Mouse (Mus musculus): Measurements from ENCODE around the gene Rab4a. TPM values are rescaled to one million over a fixed set of nuclear protein-coding genes. Genes with fewer than 3 reads are reported as not detected.

The Rab4a gene
- 36.3 and 38.3 TPM in 2 replicates for polyA plus RNA-seq (2016; fragmentation: Nextera tagmentation; extraction: Ambion mirVana)

DNA sequence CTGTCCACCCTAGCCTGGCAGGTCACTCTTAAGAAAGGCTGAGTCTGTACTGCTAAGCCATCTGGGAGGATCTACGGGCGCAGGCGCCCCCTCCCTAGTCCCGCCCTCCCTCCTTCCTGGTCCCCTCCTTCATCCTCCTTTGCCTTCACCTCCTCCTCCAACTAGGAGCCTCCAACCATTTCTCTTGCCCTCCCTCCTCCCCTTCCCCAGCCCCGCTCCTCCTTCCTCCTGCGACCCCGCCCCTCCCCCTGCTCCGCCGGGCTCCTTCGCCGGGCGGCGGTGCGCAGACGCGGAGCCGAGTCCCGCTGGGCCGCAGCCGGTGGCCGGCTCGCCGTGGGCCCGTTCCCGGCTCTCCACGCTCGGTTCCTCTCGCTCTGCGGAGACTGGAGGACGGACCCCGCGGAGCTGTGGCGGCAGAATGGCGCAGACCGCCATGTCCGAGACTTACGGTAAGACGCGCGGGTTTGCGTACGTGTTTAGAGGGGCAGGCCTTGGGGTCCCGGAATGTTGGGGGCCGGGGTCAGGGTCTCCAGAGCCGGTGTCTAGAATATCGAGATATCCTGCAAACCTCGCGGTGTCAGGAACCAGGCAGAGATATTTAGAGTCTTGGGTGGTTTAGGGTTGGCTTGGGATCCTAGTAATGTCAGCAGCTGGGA lies at the start of gene Rab4a:
Gene Rab4a (plus strand): TSS at position 268 of the 656 bp plus-strand sequence.
- Histone ChIP-seq H3K9me3 (replicated peaks) (no peaks in the 10 kb centered on the region; the same call in 1 of the 2 replicates), H3K9ac (peak within 1 kb of the TSS; percentile 80), H3K4me2 (peak within 1 kb of the TSS; percentile 89), H3K27me3 (replicated peaks) (no peaks in the 10 kb centered on the region), H3K4me1 (peaks cover 55% of the 10 kb centered on the region), H3K27ac (peak within 1 kb of the TSS; percentile 71), H3K4me3 (peak within 1 kb of the TSS; percentile 73), H3K36me3 (peaks cover 13% of the 10 kb centered on the region)
- WGBS (ENCODE audit: insufficient replicate concordance), result under 1% methylated on average over 44 of the region's 48 CpGs
- ATAC-seq, result peak; percentile 75

DNA sequence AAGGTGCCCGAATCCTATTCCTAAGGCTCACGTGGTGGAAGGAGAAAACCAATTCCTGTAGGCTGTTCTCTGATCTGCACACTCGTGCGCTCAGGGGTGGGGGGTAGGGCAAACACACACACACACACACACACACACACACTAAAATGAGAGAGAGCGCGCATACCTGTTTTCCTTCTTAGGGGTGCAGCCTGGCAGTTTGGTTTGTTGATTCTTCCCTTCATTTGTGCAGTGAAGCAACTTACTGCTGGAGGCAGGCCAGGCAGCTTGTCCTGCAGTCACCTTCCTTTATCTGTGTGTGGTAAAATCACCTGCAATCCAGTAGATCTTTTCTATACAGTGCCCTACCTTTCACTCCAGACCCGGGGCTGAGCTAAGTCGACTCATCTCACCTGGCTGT lies 48.9 kb upstream of the Rab4a start:
- no peak overlapping the region for H3K4me2 ChIP-seq
- H3K27ac ChIP-seq, result no peak overlapping the region
- no peaks in the 10 kb centered on the region for H3K9me3 ChIP-seq (replicated peaks)
- no peak overlapping the region for H3K9ac ChIP-seq
- no peaks in the 10 kb centered on the region for H3K36me3 ChIP-seq
- H3K27me3 ChIP-seq (replicated peaks), result peaks cover 46% of the 10 kb centered on the region
- no peak for ATAC-seq
- no peak overlapping the region for H3K4me3 ChIP-seq
- 69% methylated on average over 8 of the region's 8 CpGs for WGBS (ENCODE audit: insufficient replicate concordance)
- H3K4me1 ChIP-seq, result peaks cover 12% of the 10 kb centered on the region

DNA sequence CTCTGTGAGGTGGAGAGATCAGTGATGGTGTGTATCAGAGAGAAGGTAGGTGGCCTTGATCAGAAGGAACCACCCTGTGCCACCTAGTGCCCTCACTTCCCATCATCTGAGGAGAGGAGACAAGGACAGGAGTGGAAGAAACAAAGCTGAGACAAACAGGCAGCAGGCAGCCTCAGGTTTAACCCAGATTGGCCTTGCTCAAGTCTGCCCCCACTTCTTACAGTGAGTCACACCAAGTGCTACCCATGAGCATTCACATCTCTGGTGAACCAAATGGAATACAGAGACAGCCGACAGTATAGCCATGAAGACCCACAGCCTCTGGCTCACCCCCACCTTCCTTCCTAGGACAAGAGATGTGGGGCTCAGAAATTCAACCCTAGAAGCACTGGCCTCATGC lies 46.9 kb upstream of the Rab4a start:
- H3K4me3 ChIP-seq, result no peak overlapping the region
- no peak overlapping the region for H3K4me2 ChIP-seq
- no peak overlapping the region for H3K9ac ChIP-seq
- H3K9me3 ChIP-seq (replicated peaks), result no peaks in the 10 kb centered on the region
- ATAC-seq, result no peak
- H3K27ac ChIP-seq, result no peak overlapping the region
- peaks cover 46% of the 10 kb centered on the region for H3K27me3 ChIP-seq (replicated peaks)
- H3K36me3 ChIP-seq, result no peaks in the 10 kb centered on the region
- peaks cover 7% of the 10 kb centered on the region for H3K4me1 ChIP-seq
- 62% methylated on average over 1 of the region's 1 CpGs for WGBS (ENCODE audit: insufficient replicate concordance)

DNA sequence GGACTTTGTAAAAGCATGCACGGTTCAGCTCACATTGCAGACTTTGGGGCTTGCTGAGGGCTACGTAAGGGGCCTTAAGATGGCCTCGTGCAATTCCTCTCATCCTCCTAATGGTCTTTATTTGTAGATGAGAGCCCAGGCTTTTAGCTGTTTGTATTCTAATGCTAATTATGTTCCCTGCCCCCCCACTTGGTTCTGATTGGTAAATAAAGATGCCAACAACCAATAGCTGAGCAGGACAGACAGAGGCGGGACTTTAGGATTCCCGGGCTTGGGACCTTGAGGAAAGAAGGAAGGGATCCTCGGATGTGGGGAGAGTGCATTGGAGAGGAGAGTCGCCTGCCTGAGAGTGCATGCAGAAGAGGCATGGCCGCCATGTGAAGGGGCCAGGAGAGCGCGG lies 45.9 kb upstream of the Rab4a start:
- H3K27me3 ChIP-seq (replicated peaks), result peaks cover 36% of the 10 kb centered on the region
- H3K9ac ChIP-seq, result no peak overlapping the region
- 0 out of 2 replicates have a peak, but pooled peaks have one; percentile 35 for ATAC-seq
- H3K9me3 ChIP-seq (replicated peaks), result no peaks in the 10 kb centered on the region
- WGBS (ENCODE audit: insufficient replicate concordance), result 24% methylated on average over 10 of the region's 10 CpGs
- no peak overlapping the region for H3K27ac ChIP-seq
- H3K4me1 ChIP-seq, result peaks cover 7% of the 10 kb centered on the region
- peak overlapping the region; percentile 34 for H3K4me2 ChIP-seq
- H3K4me3 ChIP-seq, result no peak overlapping the region
- H3K36me3 ChIP-seq, result no peaks in the 10 kb centered on the region

DNA sequence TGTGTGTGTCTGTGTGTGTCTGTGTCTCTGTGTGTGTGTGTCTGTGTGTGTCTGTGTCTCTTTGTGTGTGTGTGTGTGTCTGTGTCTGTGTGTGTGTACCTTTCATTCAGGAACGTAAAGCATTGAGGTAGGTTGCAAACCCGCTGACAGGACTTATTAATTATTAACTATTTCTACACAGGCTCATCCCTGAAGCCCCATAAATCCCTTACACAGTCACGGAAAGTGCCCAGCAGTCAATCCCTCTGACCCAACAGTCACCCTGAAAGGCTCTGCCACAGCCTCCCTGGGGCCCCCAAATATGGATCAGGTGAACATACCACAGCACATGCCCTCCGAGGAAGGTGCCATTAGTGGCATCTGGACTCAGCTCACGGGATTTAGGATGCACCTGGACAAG lies 45.2 kb upstream of the Rab4a start:
- Histone ChIP-seq H3K4me2 (peak overlapping the region; percentile 34), H3K4me3 (no peak overlapping the region), H3K9ac (no peak overlapping the region), H3K27ac (no peak overlapping the region), H3K9me3 (replicated peaks) (no peaks in the 10 kb centered on the region), H3K36me3 (no peaks in the 10 kb centered on the region), H3K27me3 (replicated peaks) (peaks cover 35% of the 10 kb centered on the region), H3K4me1 (peaks cover 7% of the 10 kb centered on the region)
- 59% methylated on average over 5 of the region's 5 CpGs for WGBS (ENCODE audit: insufficient replicate concordance)
- ATAC-seq, result no peak

DNA sequence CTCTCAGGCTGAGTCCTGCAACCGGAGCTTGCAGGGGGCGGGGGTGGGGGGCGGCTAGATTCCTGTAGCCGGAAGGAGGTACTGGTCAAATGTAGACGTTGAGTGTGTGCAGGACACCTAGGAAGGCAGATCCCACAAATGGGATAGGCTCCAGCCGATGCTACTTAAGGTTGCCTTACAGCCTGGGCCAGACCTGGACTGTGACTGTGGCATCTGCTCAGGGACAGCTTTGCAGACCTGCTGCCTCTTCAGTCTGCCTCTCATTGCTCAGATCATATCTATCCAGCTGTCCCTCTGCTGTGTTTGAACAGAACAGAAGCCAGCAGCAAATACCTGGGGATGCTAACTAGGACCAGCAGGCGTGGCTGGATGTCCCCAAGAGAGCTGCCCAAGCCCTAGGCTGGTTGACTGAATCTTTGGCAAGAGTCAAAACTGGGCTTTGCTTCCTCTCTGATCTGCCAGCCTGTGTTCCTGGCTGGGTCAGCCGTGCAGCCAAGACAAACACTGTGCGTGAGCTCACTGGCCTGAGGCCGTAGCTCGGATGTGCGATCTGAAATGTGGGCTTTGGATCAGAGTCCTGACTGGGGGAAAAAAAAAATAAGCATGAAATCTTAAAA lies 44.4 kb upstream of the Rab4a start:
- Histone ChIP-seq H3K4me3 (no peak overlapping the region), H3K27ac (no peak overlapping the region; the same call in 1 of the 2 replicates), H3K9ac (no peak overlapping the region), H3K27me3 (replicated peaks) (peaks cover 41% of the 10 kb centered on the region), H3K36me3 (no peaks in the 10 kb centered on the region), H3K4me2 (no peak overlapping the region), H3K4me1 (peaks cover 7% of the 10 kb centered on the region), H3K9me3 (replicated peaks) (no peaks in the 10 kb centered on the region)
- 57% methylated on average over 12 of the region's 12 CpGs for WGBS (ENCODE audit: insufficient replicate concordance)
- 0 out of 2 replicates have a peak, but pooled peaks have one; percentile 21 for ATAC-seq

DNA sequence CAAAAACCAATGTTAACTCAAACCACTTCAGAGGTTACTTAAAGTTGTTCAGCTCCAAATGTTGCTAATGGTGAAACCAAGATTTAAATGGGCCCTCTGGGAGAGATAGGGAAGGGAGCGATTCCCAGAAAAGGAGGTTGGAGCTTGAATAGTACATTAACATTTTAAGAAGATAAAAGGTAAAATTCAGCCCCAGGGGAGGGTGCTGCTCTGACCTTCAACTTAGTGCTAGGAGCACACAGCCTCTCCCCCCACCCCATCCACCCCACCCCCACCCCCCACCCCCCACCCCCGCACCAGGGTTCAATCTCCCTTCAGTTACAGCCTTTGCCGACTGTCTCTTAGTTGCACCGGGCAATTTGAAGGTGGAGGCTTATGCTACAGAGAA lies 43.9 kb upstream of the Rab4a start:
- Histone ChIP-seq H3K36me3 (no peaks in the 10 kb centered on the region), H3K4me2 (no peak overlapping the region), H3K27me3 (replicated peaks) (peaks cover 46% of the 10 kb centered on the region), H3K9me3 (replicated peaks) (no peaks in the 10 kb centered on the region), H3K27ac (no peak overlapping the region), H3K4me3 (no peak overlapping the region), H3K4me1 (peaks cover 7% of the 10 kb centered on the region), H3K9ac (no peak overlapping the region)
- 35% methylated on average over 4 of the region's 4 CpGs for WGBS (ENCODE audit: insufficient replicate concordance)
- no peak for ATAC-seq

DNA sequence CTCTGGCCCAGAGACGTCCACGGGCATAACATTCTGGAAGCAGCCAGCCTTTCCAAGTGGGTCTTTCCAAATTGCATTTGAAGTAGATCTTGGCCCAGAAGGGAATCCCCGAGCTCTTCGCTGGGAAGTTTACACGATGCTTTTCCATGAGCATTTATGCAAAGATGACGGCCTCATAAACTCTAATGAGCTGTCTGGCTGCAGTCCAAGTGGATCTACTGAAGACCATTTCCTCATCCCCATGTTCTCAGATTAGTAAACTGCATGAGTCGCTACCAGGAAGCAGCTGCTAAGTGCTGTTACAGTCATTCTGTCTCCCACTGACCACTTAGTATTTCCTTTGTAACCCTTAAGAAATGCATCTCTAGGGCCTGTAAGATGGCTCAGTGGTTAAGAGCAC lies 42.4 kb upstream of the Rab4a start:
- Histone ChIP-seq H3K9ac (no peak overlapping the region), H3K36me3 (no peaks in the 10 kb centered on the region), H3K9me3 (replicated peaks) (no peaks in the 10 kb centered on the region), H3K4me1 (peaks cover 7% of the 10 kb centered on the region), H3K27ac (no peak overlapping the region), H3K4me3 (no peak overlapping the region), H3K4me2 (no peak overlapping the region), H3K27me3 (replicated peaks) (peaks cover 56% of the 10 kb centered on the region)
- ATAC-seq, result no peak
- 55% methylated on average over 7 of the region's 7 CpGs for WGBS (ENCODE audit: insufficient replicate concordance)

DNA sequence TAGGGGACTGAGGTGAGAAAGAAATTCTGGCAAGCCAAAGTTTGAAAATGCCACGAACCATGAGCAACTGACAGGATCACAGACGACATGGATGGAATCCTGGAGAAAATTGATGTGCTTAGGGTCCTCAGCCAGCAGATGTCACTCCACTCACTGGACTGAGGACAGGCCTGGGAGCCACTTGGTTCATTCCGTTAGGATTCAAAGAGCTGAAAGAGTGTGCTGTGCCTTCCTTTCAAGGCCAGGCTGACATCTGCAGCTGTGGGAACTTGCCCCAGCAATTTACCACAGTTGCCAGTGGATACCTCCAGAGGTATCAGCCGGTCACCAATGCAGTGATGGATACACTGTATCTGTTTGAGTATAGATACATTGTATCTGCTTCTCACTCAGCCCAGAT lies 41.1 kb upstream of the Rab4a start:
- H3K4me3 ChIP-seq, result no peak overlapping the region
- ATAC-seq, result no peak

DNA sequence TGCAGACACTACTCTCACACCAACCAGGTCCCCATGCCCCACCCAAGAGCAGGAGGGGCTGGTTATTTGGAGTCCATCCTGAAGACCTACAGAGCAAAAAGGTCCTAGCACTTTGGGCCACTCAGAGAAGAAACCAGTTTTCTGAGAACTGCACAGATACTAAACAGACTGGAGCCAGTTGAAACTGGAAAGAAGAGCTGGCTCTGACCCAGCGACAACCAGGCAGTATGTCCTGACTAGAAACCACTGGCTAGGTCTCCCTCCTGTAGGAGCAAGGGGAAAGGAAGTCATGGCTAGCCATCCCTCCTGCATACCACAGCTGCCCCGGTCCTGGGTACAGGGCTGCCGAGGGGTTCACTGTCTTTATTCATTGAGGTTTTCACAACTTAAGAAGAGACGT lies 39.3 kb upstream of the Rab4a start:
- Histone ChIP-seq H3K9ac (no peak overlapping the region), H3K36me3 (no peaks in the 10 kb centered on the region), H3K9me3 (replicated peaks) (no peaks in the 10 kb centered on the region), H3K27ac (no peak overlapping the region), H3K4me3 (no peak overlapping the region), H3K4me1 (no peaks in the 10 kb centered on the region; the same call in 1 of the 2 replicates), H3K4me2 (no peak overlapping the region), H3K27me3 (replicated peaks) (peaks cover 36% of the 10 kb centered on the region)
- no peak for ATAC-seq
- WGBS (ENCODE audit: insufficient replicate concordance), result 51% methylated on average over 4 of the region's 4 CpGs

More for the DNA sequence above, 41.1 kb upstream of the Rab4a start:
- H3K4me1 ChIP-seq, result peaks cover 7% of the 10 kb centered on the region
- WGBS (ENCODE audit: insufficient replicate concordance), result 35% methylated on average over 4 of the region's 4 CpGs
- H3K36me3 ChIP-seq, result no peaks in the 10 kb centered on the region
- H3K9ac ChIP-seq, result no peak overlapping the region
- peaks cover 48% of the 10 kb centered on the region for H3K27me3 ChIP-seq (replicated peaks)
- H3K4me2 ChIP-seq, result no peak overlapping the region
- H3K27ac ChIP-seq, result no peak overlapping the region
- H3K9me3 ChIP-seq (replicated peaks), result no peaks in the 10 kb centered on the region

DNA sequence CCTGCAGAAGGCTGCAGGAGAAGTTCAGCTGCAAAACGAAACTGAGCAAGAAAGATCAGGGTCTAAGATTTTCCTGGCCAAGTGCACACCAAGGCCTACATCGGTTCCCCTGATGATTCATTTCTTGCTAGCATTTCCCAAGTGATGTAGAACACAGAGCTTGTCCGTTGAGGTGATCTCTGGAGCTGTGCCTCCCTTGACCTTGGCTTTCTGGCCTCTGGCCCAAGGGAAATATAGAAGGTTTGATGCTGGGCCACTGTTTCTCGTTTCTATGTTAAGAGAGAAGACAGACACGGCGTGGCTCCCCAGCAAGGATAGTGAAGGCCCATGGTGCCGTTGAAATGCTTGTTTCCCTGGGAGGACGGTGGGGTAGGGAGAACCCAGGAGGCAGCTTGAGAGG lies 37.9 kb upstream of the Rab4a start:
- H3K9ac ChIP-seq, result no peak overlapping the region
- no peak overlapping the region for H3K27ac ChIP-seq
- no peaks in the 10 kb centered on the region for H3K9me3 ChIP-seq (replicated peaks)
- ATAC-seq, result no peak
- 68% methylated on average over 8 of the region's 8 CpGs for WGBS (ENCODE audit: insufficient replicate concordance)
- no peak overlapping the region for H3K4me2 ChIP-seq
- H3K4me1 ChIP-seq, result no peaks in the 10 kb centered on the region
- H3K4me3 ChIP-seq, result no peak overlapping the region
- peaks cover 29% of the 10 kb centered on the region for H3K27me3 ChIP-seq (replicated peaks)
- no peaks in the 10 kb centered on the region for H3K36me3 ChIP-seq

DNA sequence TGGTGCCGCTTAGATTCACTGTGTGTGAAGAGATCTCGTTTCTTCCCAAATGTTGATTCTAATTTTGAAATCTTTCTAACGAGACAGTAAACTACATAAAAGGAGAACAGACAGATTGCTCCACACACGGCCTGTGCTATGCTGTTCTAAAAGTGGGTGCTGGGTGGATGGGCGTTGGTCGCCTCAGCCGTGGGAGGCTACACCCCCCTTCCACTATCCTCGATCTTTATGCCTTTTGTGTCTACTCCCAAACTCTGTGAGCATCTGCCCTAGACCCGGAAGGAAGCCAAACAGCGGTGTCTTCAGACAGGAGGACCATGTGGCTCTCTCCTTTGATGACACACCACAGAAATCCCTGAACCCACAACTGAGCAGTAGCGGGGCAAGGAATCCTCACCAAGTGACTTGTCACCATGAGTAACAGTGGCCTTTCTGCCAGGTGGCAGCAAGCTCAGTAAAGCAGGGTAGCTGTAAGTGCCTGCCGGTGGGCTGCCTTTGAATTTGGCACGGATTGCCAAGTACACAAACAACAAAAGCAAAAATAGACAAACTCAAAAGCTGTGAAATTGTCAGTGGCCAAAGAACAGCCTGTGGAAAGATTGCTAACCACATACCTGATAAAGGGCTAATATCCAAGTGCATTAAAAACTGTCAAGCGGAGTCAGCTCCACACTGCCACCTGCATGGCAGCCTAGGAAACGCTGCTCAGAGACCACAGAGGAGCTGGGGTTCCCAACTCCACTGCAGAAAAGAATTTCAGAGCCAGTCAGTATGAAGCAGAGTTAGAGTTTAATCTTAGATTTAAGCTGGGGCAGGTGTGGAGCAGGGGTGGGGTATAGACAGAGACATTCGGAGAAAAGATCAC lies 37.1 kb upstream of the Rab4a start:
- no peaks in the 10 kb centered on the region for H3K4me1 ChIP-seq
- H3K27ac ChIP-seq, result no peak overlapping the region
- H3K9me3 ChIP-seq (replicated peaks), result no peaks in the 10 kb centered on the region
- no peak overlapping the region for H3K9ac ChIP-seq
- no peak overlapping the region for H3K4me3 ChIP-seq
- peaks cover 33% of the 10 kb centered on the region for H3K27me3 ChIP-seq (replicated peaks)
- H3K4me2 ChIP-seq, result no peak overlapping the region
- 55% methylated on average over 16 of the region's 16 CpGs for WGBS (ENCODE audit: insufficient replicate concordance)
- ATAC-seq, result no peak
- no peaks in the 10 kb centered on the region for H3K36me3 ChIP-seq
